Mouse (Mus musculus): ENCODE measurements around the gene Vkorc1l1. TPM values are rescaled to one million over a fixed set of nuclear protein-coding genes. Genes with fewer than 3 reads are reported as not detected.
A peak's percentile ranks its signal among the peaks of the same experiment; 100 is the strongest.

The Vkorc1l1 gene
- total RNA-seq, 4 experiments from 2014 or later: 22.4 to 29.6 (median 24.0) TPM

DNA sequence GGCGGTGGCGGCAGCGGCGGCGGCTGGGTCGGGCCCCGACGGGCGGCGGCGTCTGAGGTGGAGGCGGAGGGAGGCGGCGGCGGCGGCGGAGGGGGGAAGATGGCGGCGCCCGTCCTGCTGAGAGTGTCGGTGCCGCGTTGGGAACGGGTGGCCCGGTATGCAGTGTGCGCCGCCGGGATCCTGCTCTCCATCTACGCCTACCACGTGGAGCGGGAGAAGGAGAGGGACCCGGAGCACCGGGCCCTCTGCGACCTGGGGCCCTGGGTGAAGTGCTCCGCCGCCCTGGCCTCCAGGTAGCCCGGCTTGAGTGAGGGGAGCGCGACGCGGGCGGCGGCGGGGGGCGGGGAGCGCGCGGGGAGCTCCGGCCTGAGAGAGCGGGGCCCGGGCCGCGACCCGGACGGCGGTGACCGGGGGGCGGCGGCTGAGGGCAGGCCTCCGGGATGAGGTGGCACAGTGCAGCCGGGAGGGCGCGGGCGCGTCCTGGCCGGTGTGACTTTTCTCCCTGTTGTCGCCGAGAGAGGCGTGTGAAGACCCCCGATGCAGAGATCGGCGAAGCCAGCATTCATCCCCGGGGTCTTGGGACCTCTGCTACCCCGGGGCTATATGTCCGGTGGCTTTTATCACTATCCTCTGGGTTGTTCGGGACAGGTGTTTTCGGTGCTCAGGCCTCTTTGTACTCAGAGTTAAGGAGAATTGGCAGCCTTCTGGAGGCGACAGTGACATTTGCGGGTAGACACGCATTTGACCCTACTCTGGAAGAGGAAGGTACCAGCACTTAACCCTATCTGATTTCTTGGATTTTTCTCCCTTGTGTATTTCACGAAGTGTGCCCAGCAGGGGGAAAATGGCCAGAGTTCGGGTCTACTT, 536 bp downstream of the Vkorc1l1 start:
- peak; percentile 18 to 33 for DNase-seq (ENCODE audit: low spot score in 2 of 2)

DNA sequence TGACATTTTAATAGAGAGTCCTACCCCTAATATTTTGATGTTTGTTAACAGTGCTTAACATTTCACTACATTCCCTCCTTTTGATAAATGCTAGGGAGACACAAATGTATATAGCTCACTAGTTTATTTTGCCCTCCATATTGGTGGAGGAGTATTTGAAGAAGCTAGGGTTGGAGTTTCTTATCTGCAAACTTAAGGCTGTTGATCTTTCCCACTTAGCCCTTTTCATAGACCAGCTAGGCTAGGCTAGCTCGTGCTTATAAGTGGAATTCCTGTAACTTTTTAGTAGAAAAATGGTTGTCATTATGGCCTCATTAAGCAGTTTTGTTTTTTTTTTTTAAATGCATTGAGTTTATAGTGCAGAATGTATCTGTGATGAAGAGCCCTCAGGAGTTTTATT, 1.6 kb downstream of the Vkorc1l1 start:
- no peak for DNase-seq (ENCODE audit: low spot score in 2 of 2)

GRCm38 (mm10) chr5:129947528-129948033, 5.8 kb downstream of the Vkorc1l1 start:
- DNase-seq (ENCODE audit: low spot score in 2 of 2): no peak

DNA sequence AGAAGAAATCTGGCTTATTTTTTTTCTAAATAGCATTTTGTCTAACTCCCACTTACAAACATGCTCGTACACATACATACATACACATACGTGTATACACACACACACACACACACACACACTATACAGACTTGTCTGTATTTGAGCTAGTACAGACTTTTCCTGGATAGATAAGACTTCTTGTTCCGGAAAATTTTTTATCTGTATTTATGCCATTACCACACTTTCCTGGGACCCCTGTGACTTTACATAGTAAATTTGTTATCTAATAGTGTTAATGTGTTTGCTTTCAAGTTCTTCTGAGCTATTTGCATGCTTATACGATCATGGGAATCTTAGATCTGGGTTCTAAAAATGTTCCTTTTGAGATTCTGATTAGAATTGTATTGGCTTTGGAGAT, 10.4 kb downstream of the Vkorc1l1 start:
- DNase-seq (ENCODE audit: low spot score in 2 of 2): no peak

DNA sequence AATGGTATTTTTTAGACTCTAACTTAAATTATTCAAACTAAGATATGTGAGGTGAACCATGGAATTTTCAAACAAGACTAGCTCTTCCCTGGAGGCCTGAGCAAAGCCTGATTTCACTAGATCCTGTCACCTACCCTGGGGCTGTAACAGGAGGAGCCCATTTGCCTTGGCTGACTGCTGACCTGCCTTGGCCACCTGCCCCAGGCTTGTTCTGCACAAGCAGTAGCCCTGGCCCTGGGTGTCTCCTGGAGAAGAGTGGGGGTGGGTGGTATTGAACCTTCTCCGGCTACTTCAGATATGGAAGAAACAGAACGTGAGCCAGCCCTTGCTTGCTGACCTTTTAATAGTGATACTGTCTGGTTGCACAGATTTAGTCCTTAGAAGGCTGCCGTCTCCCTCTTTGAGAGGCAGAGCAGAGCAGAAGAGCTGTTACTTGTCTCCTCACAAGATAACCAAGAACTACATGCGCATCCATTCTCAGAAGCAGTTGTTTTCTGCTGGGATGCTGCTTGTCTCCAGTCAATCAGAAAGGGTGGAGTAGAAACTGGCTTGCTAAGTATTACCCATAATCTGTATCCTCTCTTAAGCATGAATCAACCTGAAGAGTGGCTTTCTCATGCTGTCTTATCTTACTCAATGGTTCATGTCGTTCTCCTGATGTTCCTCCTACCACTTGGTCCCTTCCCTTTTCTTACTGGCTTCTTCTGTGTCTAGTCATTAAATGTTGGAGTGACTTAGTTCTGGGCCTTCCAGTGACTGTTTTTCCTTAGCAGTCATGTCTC, 12.9 kb downstream of the Vkorc1l1 start:
- peak; percentile 73 to 79 for DNase-seq (ENCODE audit: low spot score in 2 of 2)

DNA sequence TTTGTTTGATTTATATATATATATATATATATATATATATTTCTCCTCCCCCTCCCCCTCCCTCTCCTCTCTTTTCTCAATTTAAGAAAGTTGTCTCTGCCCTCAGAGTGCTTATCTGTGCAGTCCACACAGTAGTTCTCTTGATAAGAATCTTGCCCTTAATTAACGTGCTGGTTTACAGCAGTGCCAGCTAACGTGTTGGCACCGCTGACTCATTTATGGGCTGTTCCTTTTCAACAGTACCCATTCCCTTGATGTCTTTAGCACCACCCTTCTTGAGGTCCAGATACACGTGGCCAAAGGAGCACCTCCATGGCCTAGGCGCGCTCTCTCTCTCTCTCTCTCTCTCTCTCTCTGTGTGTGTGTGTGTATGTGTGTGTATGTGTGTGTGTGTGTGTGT, 14.0 kb downstream of the Vkorc1l1 start:
- DNase-seq (ENCODE audit: low spot score in 2 of 2): no peak

DNA sequence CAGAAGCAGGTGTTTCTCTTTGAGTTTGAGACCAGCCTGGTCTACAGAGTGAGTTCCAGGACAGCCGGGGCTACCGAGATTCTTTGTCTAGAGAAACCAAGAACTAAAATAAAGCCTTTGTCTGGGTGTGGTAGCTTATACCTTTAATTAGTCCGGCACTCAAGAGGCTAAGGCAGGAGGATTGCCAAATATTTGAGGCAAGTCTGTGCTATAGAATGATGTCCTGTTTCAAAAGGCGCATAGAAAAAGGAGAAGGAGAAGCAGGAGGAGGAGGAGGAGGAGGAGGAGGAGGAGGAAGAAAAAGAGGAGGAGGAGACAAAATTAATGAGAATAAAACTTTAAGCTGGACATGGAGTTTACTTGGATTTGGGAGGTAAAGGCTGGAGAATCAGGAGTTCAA, 21.5 kb downstream of the Vkorc1l1 start:
- no peak for DNase-seq (ENCODE audit: low spot score in 2 of 2)

GRCm38 (mm10) chr5:129966448-129966847, 24.7 kb downstream of the Vkorc1l1 start:
- no peak for DNase-seq (ENCODE audit: low spot score in 2 of 2)

DNA sequence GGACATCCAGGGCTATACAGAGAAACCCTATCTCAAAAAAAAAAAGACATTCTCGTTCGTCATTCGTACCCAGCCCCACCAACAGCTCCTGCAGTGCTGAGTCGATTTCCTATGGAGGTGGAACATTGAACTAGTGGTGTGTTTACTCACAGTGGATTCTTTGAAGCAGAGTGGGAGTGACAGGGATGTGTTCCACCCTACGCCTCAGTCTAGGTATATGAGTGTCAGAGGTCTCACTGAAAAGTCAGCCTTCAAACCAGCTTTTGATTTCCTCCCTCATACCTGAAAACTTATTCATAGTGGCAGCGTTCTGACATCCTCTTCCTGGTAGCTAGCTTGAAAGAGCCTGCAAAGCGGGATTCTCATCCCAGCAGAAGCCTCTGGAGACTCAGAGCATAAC, 26.6 kb downstream of the Vkorc1l1 start:
- DNase-seq (ENCODE audit: low spot score in 2 of 2): no peak

- no peak for DNase-seq (ENCODE audit: low spot score in 2 of 2)
These were observed 29.7 kb downstream of the Vkorc1l1 start for GRCm38 (mm10) chr5:129971491-129971890.

DNA sequence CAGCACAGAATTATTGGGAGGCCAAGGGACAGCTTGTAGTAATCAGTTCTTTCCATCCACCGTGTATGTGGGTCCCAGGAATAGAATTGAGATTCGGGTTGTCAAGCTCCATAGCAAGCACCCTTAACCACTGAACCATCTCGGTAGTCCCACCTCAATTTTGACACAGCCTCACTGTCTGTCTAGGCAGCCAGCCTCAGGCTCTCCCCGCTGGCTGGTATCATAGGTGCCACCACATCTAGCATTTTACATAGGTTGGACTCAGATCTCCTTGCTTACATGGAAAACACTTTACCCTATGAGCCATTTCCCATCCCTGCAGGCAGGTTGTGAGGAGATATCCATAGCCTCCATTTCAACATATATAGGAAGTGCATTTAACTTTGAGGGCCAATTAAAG, 32.6 kb downstream of the Vkorc1l1 start:
- no peak for DNase-seq (ENCODE audit: low spot score in 2 of 2)

DNA sequence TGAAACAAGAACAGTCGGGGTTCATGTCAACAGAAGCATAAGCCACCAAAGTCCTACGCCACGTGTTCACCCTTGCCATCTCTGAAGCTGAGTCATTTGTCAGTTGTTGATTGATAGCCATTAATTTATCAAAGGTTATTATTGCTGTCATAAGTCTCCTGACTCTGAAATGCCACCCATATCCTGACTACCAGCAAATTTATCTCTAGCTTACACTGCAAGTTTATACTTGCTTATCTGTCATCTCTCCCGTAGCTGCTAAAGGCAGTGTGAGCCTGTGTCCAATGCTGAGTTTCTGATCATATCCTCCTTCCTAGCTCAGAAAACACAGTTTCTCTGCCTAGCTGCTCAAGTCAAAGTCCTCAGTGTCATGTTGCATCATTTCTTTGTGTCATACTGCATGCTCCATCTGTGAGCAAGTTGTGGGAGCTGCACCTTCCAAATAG, 33.1 kb downstream of the Vkorc1l1 start:
- DNase-seq (ENCODE audit: low spot score in 2 of 2): no peak

GRCm38 (mm10) chr5:129977768-129978167, 36.0 kb downstream of the Vkorc1l1 start:
- no peak for DNase-seq (ENCODE audit: low spot score in 2 of 2)

- DNase-seq (ENCODE audit: low spot score in 2 of 2): no peak
These were observed 36.8 kb downstream of the Vkorc1l1 start for GRCm38 (mm10) chr5:129978608-129979007.

- DNase-seq (ENCODE audit: low spot score in 2 of 2): no peak
These were observed 38.4 kb downstream of the Vkorc1l1 start for GRCm38 (mm10) chr5:129980216-129980615.

DNA sequence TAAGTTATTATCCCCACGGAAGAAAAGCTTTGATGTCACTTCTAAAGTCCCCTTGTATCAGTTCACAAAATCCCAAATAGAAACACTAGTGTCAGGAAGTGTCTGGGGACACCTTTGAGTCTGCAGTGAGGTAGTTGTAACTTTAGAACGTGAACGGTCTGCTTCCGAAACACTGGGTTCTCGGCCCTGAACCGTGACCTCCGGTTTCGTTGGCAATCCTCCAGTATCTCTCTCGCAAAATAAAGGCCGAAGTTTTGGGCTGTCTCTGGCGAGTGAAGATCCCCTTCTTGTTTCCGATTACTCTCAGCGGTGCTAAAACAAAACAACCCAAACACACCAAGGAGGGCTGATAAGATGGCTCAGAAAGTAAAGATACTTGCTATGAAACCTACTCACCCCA, 47.6 kb downstream of the Vkorc1l1 start:
- no peak for DNase-seq (ENCODE audit: low spot score in 2 of 2)

- DNase-seq (ENCODE audit: low spot score in 2 of 2): no peak
These were observed 50.1 kb downstream of the Vkorc1l1 start for GRCm38 (mm10) chr5:129991898-129992297.

GRCm38 (mm10) chr5:129993374-129993773, 51.6 kb downstream of the Vkorc1l1 start:
- no peak for DNase-seq (ENCODE audit: low spot score in 2 of 2)

GRCm38 (mm10) chr5:129994989-129995388, 53.2 kb downstream of the Vkorc1l1 start:
- DNase-seq (ENCODE audit: low spot score in 2 of 2): no peak

GRCm38 (mm10) chr5:129997700-129998099, 55.9 kb downstream of the Vkorc1l1 start:
- no peak for DNase-seq (ENCODE audit: low spot score in 2 of 2)

DNA sequence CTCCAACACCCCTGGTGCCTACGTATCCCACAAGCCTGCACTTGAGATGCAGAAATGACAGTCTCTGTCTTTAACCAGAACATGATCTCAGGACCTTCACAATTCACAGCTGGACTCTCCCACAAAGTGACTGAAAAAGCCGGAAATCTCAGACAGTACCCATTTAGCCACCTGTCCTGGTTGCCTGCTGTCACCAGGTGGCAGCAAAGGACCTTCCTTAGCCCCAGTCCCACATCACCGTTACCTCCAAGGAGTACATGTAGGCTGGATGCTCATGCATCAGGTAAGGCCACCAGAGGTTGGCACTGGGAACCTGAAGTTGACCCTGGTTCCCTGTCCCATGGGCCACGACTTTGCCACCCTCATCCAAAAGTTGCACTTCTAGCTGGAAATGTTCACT, 57.3 kb downstream of the Vkorc1l1 start:
- DNase-seq (ENCODE audit: low spot score in 2 of 2): no peak

- DNase-seq (ENCODE audit: low spot score in 2 of 2): no peak
These were observed 59.0 kb downstream of the Vkorc1l1 start for GRCm38 (mm10) chr5:130000735-130001134.

All from gastrocnemius, adult 8-10 months (tissue).